Comparison of ENCODE assay signal across 10 mouse cellular contexts in genomic region chr15:80316966-80317634, GRCm38 (mm10). TPM values are rescaled to one million over a fixed set of nuclear protein-coding genes. Genes with fewer than 3 reads are reported as not detected.
DNase-seq lines count a peak whose midpoint lies in the region; ATAC-seq lines count a peak whose summit lies in the region.
"Had no signal": no experiment of that assay in that cellular context is flagged by ENCODE, and none has a peak within 500 bp of the region (broad histone marks: within the 10 kb centered on the region; RNA-seq: fewer than 3 reads in every experiment).

No protein-coding gene starts in this region.

- intact Hi-C loops in left cerebral cortex, postnatal 4 days (cut with DNase I): no loop called here

- ATAC-seq in megakaryocyte-erythroid progenitor cell, adult 5-6 weeks (replicated peaks; ENCODE audit: low FRiP score, low TSS enrichment, poor library complexity, severe bottlenecking): no peak
- ATAC-seq: intestine, embryonic 16.5 days had no signal

- peak; percentile 85 for DNase-seq in left cerebral cortex, postnatal 4 days
- DNase-seq in left cerebral cortex, adult 11 months (ENCODE audit: low spot score): no peak
- DNase-seq in adrenal gland, postnatal 25 days: peak; percentile 58
- DNase-seq in cerebellum, adult 9-11 months: peak; percentile 90
- no peak for DNase-seq in frontal cortex, postnatal 10 days (ENCODE audit: low spot score in 2 of 2)
- no peak for DNase-seq in lung, postnatal 25 days (ENCODE audit: low spot score)
- DNase-seq: liver, embryonic 13.5 days had no signal

RNA-seq across cellular contexts. Expression of gene Cacna1i, which starts 30.1 kb away (rescaled TPM):
- 10 to 100 TPM; 43.3 to 44.4 TPM for total RNA-seq in left cerebral cortex, postnatal 4 days (2021)
- 0.94 and 1.6 TPM in 2 replicates for total RNA-seq in adrenal gland, postnatal 25 days (2021)
- not detected in 2 replicates for total RNA-seq in megakaryocyte-erythroid progenitor cell, adult 5-6 weeks (2014; fragmentation: Nextera tagmentation)
- total RNA-seq in megakaryocyte-erythroid progenitor cell, adult 5-6 weeks (2017): not detected in 2 replicates
- total RNA-seq: common myeloid progenitor, adult 5-6 weeks had no signal

RNA-seq across cellular contexts. Expression of gene Rps19bp1, which starts 53.0 kb away (rescaled TPM):
- total RNA-seq in left cerebral cortex, postnatal 4 days (2021): 10 to 100 TPM; 45.1 to 50.3 TPM
- total RNA-seq in adrenal gland, postnatal 25 days (2021): 36.2 and 37.9 TPM in 2 replicates
- total RNA-seq in megakaryocyte-erythroid progenitor cell, adult 5-6 weeks (2014; fragmentation: Nextera tagmentation): 51.6 and 54.4 TPM in 2 replicates
- total RNA-seq in megakaryocyte-erythroid progenitor cell, adult 5-6 weeks (2017): 28.7 and 36.3 TPM in 2 replicates

Comparison
In these comparisons a context has a peak if more than half of its experiments do, and no peak if none do; other contexts are left out.
1. DNase-seq: peak in left cerebral cortex, postnatal 4 days (single experiment), adrenal gland, postnatal 25 days (single experiment) and cerebellum, adult 9-11 months (single experiment); none in left cerebral cortex, adult 11 months (single experiment), frontal cortex, postnatal 10 days (0 of 2) and lung, postnatal 25 days (single experiment).
2. RNA of gene Cacna1i, which starts 30.1 kb away (total RNA-seq): 43.3 to 44.4 TPM in left cerebral cortex, postnatal 4 days; 0.94 to 1.6 TPM in adrenal gland, postnatal 25 days and not detected in megakaryocyte-erythroid progenitor cell, adult 5-6 weeks; every median in the first group is over 10 times any median in the second.